Mouse (Mus musculus) neural tube, embryonic 13.5 days (tissue): ENCODE data around the gene Osbpl10. TPM values are rescaled to one million over a fixed set of nuclear protein-coding genes. Genes with fewer than 3 reads are reported as not detected.
"Not testable (repeated sequence)": the region's sequence is repeated elsewhere in the genome, so short reads cannot be mapped to it uniquely, and the experiment has no call there.

Source experiments
- ATAC-seq: fragments of 200-750 bp; cut with Nextera tagmentation; 2 replicates; pipeline ENCODE4 v1.8.0; 2017; ENCODE audit warnings: low read depth, mild to moderate bottlenecking, moderate TSS enrichment, moderate library complexity
- H3K27ac ChIP-seq: fragments of 300-500 bp; sonication (generic); replicated peaks from 2 replicates; pipeline ENCODE4 v1.5.1; 2015; ENCODE audit warnings: moderate library complexity, mild to moderate bottlenecking, inconsistent platforms
- H3K27me3 ChIP-seq: fragments of 300-500 bp; sonication (generic); 2 replicates; pipeline ENCODE4 v1.6.1; 2015; ENCODE audit warnings: mild to moderate bottlenecking, inconsistent platforms
- H3K36me3 ChIP-seq: fragments of 300-500 bp; sonication (generic); 2 replicates; pipeline ENCODE4 v1.6.1; 2015; ENCODE audit warnings: mild to moderate bottlenecking, inconsistent platforms
- H3K4me1 ChIP-seq: fragments of 300-500 bp; sonication (generic); replicated peaks from 2 replicates; pipeline ENCODE4 v1.6.1; 2015; ENCODE audit warnings: inconsistent platforms
- H3K4me2 ChIP-seq: fragments of 300-500 bp; sonication (generic); 2 replicates; pipeline ENCODE4 v1.6.1; 2015; ENCODE audit warnings: inconsistent platforms, mild to moderate bottlenecking, moderate library complexity
- H3K4me3 ChIP-seq: fragments of 300-500 bp; sonication (generic); 2 replicates; pipeline ENCODE4 v1.5.1; 2015; ENCODE audit warnings: mild to moderate bottlenecking, inconsistent platforms
- H3K9ac ChIP-seq: fragments of 300-500 bp; sonication (generic); 2 replicates; pipeline ENCODE4 v1.6.1; 2015; ENCODE audit warnings: moderate library complexity, mild to moderate bottlenecking, inconsistent platforms
- H3K9me3 ChIP-seq: fragments of 300-500 bp; sonication (generic); 2 replicates; pipeline ENCODE4 v1.6.1; 2016; ENCODE audit warnings: inconsistent platforms
- WGBS: fragments of 180-500 bp; shearing (Covaris S2); methylation state at CpG from one replicate; pipeline ENCODE4 v1.1.7; 2015; 5-methylcytosine and 5-hydroxymethylcytosine counted together
- polyA plus RNA-seq: library from polyadenylated mRNA; unstranded; fragments of >200 nt; fragmentation: Nextera tagmentation; extraction: Ambion mirVana; gene quantifications from 2 replicates; pipeline ENCODE4 v1.2.1, GENCODE M21; 2015

Osbpl10 gene
- polyA plus RNA-seq, 1 experiment from 2014 or later, result 3.2 TPM

- Histone ChIP-seq H3K4me2 (no peak overlapping the region), H3K9ac (no peak overlapping the region), H3K27ac (no peak overlapping the region), H3K9me3 (peaks cover 11% of the 10 kb centered on the region; the same call in 1 of the 2 replicates), H3K27me3 (no peaks in the 10 kb centered on the region), H3K4me3 (no peak overlapping the region), H3K36me3 (no peaks in the 10 kb centered on the region), H3K4me1 (no peaks in the 10 kb centered on the region)
- WGBS, result 63% methylated on average over 12 of the region's 12 CpGs
- ATAC-seq, result no peak
Observed at GRCm38 (mm10) chr9:115012367-115012766, 34.0 kb downstream of the Osbpl10 start.

- no peak for ATAC-seq
- Histone ChIP-seq H3K36me3 (no peaks in the 10 kb centered on the region), H3K9me3 (peaks cover 4% of the 10 kb centered on the region; the same call in 1 of the 2 replicates), H3K4me2 (no peak overlapping the region), H3K4me1 (no peaks in the 10 kb centered on the region), H3K27ac (no peak overlapping the region), H3K27me3 (no peaks in the 10 kb centered on the region), H3K4me3 (no peak overlapping the region), H3K9ac (no peak overlapping the region)
- 87% methylated on average over 7 of the region's 7 CpGs for WGBS
Observed at GRCm38 (mm10) chr9:115020141-115020540, 41.8 kb downstream of the Osbpl10 start.

- WGBS, result 87% methylated on average over 2 of the region's 2 CpGs
- H3K4me3 ChIP-seq, result no peak overlapping the region
- no peak overlapping the region for H3K27ac ChIP-seq
- no peak overlapping the region for H3K9ac ChIP-seq
- no peaks in the 10 kb centered on the region for H3K4me1 ChIP-seq
- no peak for ATAC-seq
- H3K27me3 ChIP-seq, result no peaks in the 10 kb centered on the region
- no peak overlapping the region for H3K4me2 ChIP-seq
- H3K36me3 ChIP-seq, result no peaks in the 10 kb centered on the region
- no peaks in the 10 kb centered on the region for H3K9me3 ChIP-seq
Observed at GRCm38 (mm10) chr9:115021419-115021818, 43.0 kb downstream of the Osbpl10 start.

GRCm38 (mm10) chr9:115023137-115023536, 44.8 kb downstream of the Osbpl10 start:
- ATAC-seq, result no peak
- Histone ChIP-seq H3K9ac (no peak overlapping the region), H3K9me3 (no peaks in the 10 kb centered on the region), H3K27me3 (no peaks in the 10 kb centered on the region), H3K4me3 (no peak overlapping the region), H3K4me1 (no peaks in the 10 kb centered on the region), H3K36me3 (no peaks in the 10 kb centered on the region), H3K27ac (no peak overlapping the region), H3K4me2 (no peak overlapping the region)
- 84% methylated on average over 3 of the region's 3 CpGs for WGBS

DNA sequence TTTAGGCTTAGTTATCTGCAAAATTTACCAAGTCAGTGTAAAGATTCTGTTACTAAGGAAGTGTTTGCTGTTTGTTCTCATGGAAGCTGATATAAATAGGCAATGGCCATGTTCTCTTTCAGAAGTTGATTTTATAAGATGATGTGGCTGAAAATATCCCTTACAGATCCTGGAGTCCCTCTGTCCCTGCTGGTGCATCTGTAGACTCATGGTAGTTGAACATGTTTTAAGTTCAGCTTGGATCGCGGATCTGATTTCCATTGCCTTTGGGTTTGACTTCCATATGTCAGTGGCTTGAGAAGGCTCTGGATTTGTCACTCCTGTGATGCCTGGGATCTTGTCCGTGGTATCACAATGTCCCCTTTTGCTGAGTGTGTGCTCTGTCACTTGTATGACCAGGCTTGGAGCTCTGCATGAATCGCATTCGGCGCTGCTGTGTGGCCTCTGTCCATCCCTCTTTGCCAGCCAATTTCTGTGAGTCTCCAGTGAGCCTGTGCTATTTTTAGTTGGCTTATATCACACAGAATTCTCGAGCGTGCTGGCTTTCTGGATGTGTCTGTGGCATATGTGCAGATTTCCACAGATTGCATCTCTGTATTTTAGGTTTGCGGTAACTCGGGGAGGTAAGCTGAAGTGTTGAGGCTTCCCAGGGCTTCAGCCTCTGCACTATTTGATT, 45.5 kb downstream of the Osbpl10 start:
- no peak for ATAC-seq
- WGBS, result 93% methylated on average over 10 of the region's 10 CpGs
- no peaks in the 10 kb centered on the region for H3K9me3 ChIP-seq
- H3K27ac ChIP-seq, result no peak overlapping the region
- no peak overlapping the region for H3K4me2 ChIP-seq
- H3K4me1 ChIP-seq, result no peaks in the 10 kb centered on the region
- no peak overlapping the region for H3K4me3 ChIP-seq
- H3K36me3 ChIP-seq, result no peaks in the 10 kb centered on the region
- H3K9ac ChIP-seq, result no peak overlapping the region
- H3K27me3 ChIP-seq, result no peaks in the 10 kb centered on the region

- no peaks in the 10 kb centered on the region for H3K27me3 ChIP-seq
- no peaks in the 10 kb centered on the region for H3K36me3 ChIP-seq
- H3K4me1 ChIP-seq, result peaks cover 9% of the 10 kb centered on the region
- no peaks in the 10 kb centered on the region for H3K9me3 ChIP-seq
- ATAC-seq, result peak; percentile 81
- no peak overlapping the region for H3K4me3 ChIP-seq
- no peak overlapping the region for H3K27ac ChIP-seq
- no peak overlapping the region for H3K4me2 ChIP-seq
- no peak overlapping the region for H3K9ac ChIP-seq
- 2% methylated on average over 3 of the region's 3 CpGs for WGBS
Observed at GRCm38 (mm10) chr9:115029307-115029706, 50.9 kb downstream of the Osbpl10 start.

DNA sequence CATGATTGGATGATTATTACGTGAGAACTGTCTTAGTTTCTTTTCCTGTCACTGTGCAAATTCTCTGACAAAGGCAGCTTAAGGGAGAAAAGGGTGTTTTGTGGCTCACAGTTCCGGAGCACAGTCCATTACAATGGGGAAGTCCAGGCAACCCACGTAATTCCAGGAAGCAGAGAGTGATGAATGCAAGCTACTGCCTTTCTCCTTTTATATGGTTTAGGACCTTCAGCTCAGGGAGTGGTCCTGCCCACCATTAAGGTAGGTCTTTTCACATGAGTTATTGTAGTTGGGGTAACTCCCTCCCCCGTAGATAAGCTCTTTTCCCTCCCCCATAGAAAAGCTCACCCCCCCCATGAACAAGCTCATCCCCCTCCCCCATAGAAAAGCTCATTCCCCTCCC, 52.2 kb downstream of the Osbpl10 start:
- Histone ChIP-seq H3K9me3 (no peaks in the 10 kb centered on the region), H3K4me1 (peaks cover 9% of the 10 kb centered on the region), H3K4me2 (no peak overlapping the region), H3K4me3 (no peak overlapping the region), H3K36me3 (no peaks in the 10 kb centered on the region), H3K27ac (no peak overlapping the region), H3K27me3 (no peaks in the 10 kb centered on the region), H3K9ac (no peak overlapping the region)
- ATAC-seq, result no peak
- WGBS, result 27% methylated on average over 4 of the region's 4 CpGs

DNA sequence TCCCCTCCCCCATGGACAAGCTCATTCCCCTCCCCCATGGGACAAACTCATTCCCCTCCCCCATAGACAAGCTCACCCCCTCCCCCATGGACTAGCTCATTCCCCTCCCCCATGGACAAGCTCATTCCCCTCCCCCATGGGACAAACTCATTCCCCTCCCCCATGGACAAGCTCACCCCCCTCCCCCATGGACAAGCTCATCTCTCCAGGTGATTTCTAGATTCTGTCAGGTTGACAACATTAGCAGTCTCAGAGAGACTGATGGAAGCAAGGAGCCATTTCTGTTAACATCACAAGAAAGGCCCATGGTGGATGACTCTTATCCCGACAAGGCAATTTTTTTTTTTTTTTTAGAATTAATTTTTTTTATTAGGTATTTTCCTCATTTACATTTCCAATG, 52.7 kb downstream of the Osbpl10 start:
- 100% methylated on average over 1 of the region's 1 CpGs for WGBS
- H3K9ac ChIP-seq, H3K4me3 ChIP-seq, H3K27me3 ChIP-seq, H3K4me2 ChIP-seq, H3K36me3 ChIP-seq, H3K9me3 ChIP-seq, H3K4me1 ChIP-seq, H3K27ac ChIP-seq, ATAC-seq: not testable (repeated sequence)

- WGBS, result 85% methylated on average over 7 of the region's 7 CpGs
- no peaks in the 10 kb centered on the region for H3K36me3 ChIP-seq
- no peaks in the 10 kb centered on the region for H3K9me3 ChIP-seq
- H3K27ac ChIP-seq, result no peak overlapping the region
- H3K4me1 ChIP-seq, result peaks cover 9% of the 10 kb centered on the region
- no peaks in the 10 kb centered on the region; the same call in 1 of the 2 replicates for H3K27me3 ChIP-seq
- H3K4me3 ChIP-seq, result no peak overlapping the region
- H3K9ac ChIP-seq, result no peak overlapping the region
- H3K4me2 ChIP-seq, result no peak overlapping the region
- no peak for ATAC-seq
Observed at GRCm38 (mm10) chr9:115032786-115033185, 54.4 kb downstream of the Osbpl10 start.

GRCm38 (mm10) chr9:115034271-115034670, 55.9 kb downstream of the Osbpl10 start:
- no peak for ATAC-seq
- H3K9ac ChIP-seq, result no peak overlapping the region
- no peak overlapping the region for H3K4me3 ChIP-seq
- no peaks in the 10 kb centered on the region for H3K9me3 ChIP-seq
- H3K4me1 ChIP-seq, result peaks cover 20% of the 10 kb centered on the region
- WGBS, result 78% methylated on average over 6 of the region's 6 CpGs
- H3K4me2 ChIP-seq, result no peak overlapping the region
- H3K36me3 ChIP-seq, result no peaks in the 10 kb centered on the region
- H3K27me3 ChIP-seq, result no peaks in the 10 kb centered on the region; the same call in 1 of the 2 replicates
- H3K27ac ChIP-seq, result no peak overlapping the region

GRCm38 (mm10) chr9:115034788-115035187, 56.4 kb downstream of the Osbpl10 start:
- 59% methylated on average over 7 of the region's 7 CpGs for WGBS
- Histone ChIP-seq H3K27me3 (no peaks in the 10 kb centered on the region; the same call in 1 of the 2 replicates), H3K9ac (no peak overlapping the region), H3K4me2 (no peak overlapping the region), H3K4me1 (peaks cover 20% of the 10 kb centered on the region), H3K27ac (no peak overlapping the region), H3K9me3 (no peaks in the 10 kb centered on the region), H3K36me3 (no peaks in the 10 kb centered on the region), H3K4me3 (no peak overlapping the region)
- no peak for ATAC-seq

- no peaks in the 10 kb centered on the region for H3K36me3 ChIP-seq
- H3K4me3 ChIP-seq, result no peak overlapping the region
- ATAC-seq, result peak; percentile 74
- no peaks in the 10 kb centered on the region for H3K9me3 ChIP-seq
- H3K9ac ChIP-seq, result no peak overlapping the region
- H3K4me2 ChIP-seq, result 0 out of 2 replicates have a peak overlapping the region, but pooled peaks have one; percentile 1
- H3K4me1 ChIP-seq, result peaks cover 21% of the 10 kb centered on the region
- H3K27ac ChIP-seq, result peak overlapping the region; percentile 35
- H3K27me3 ChIP-seq, result no peaks in the 10 kb centered on the region; the same call in 1 of the 2 replicates
- 8% methylated on average over 14 of the region's 14 CpGs for WGBS
Observed at GRCm38 (mm10) chr9:115038215-115038614, 59.8 kb downstream of the Osbpl10 start.

DNA sequence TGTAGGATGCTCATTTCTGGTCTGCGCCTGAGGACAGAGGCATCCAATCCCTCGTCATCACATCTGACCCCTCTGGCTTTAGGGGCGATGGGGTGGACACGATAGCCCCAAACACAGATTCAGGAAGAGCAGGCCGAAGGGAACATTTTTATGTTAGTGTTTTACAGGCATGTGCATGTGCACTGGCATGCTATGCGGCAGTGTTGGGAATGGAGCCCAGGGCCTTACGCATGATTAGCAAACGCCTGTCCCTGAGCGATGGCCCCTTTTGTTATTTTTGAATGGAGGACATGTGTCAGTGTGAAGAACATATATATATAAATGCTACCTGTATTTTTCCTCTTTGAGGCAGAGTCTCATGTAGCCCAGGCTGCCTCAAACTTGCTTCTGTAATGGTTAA, 60.3 kb downstream of the Osbpl10 start:
- H3K27ac ChIP-seq, result peak overlapping the region; percentile 35
- no peak overlapping the region for H3K9ac ChIP-seq
- 42% methylated on average over 9 of the region's 9 CpGs for WGBS
- H3K27me3 ChIP-seq, result no peaks in the 10 kb centered on the region; the same call in 1 of the 2 replicates
- peaks cover 21% of the 10 kb centered on the region for H3K4me1 ChIP-seq
- ATAC-seq, result peak; percentile 21; the same call in 1 of the 2 replicates
- no peaks in the 10 kb centered on the region for H3K36me3 ChIP-seq
- no peak overlapping the region for H3K4me3 ChIP-seq
- H3K9me3 ChIP-seq, result no peaks in the 10 kb centered on the region
- H3K4me2 ChIP-seq, result 0 out of 2 replicates have a peak overlapping the region, but pooled peaks have one; percentile 1
